Mouse (Mus musculus) megakaryocyte, embryonic 14.5 days (primary cell): Measurements from ENCODE around the gene Gm49339. TPM values are rescaled to one million over a fixed set of nuclear protein-coding genes. Genes with fewer than 3 reads are reported as not detected.

Source experiments
- H3K27me3 ChIP-seq: replicated peaks from 2 replicates; pipeline ENCODE3; 2012; ENCODE audit warnings: inconsistent platforms
- H3K36me3 ChIP-seq: replicated peaks from 2 replicates; pipeline ENCODE3; 2012; ENCODE audit warnings: low read length, inconsistent platforms, mixed read lengths
- H3K4me1 ChIP-seq: 2 replicates; pipeline ENCODE4 v1.6.1; 2012; ENCODE audit warnings: inconsistent platforms
- H3K4me3 ChIP-seq: replicated peaks from 2 replicates; pipeline ENCODE3; 2012; ENCODE audit warnings: moderate library complexity, mild to moderate bottlenecking, inconsistent platforms
- H3K9me3 ChIP-seq: 2 replicates; pipeline ENCODE4 v1.6.1; 2012; ENCODE audit warnings: inconsistent platforms
- FLI1 ChIP-seq: IDR thresholded peaks from 2 replicates; pipeline ENCODE4 v1.6.1; 2012; ENCODE audit warnings: low read length, inconsistent platforms, mixed read lengths
- GATA1 ChIP-seq: IDR thresholded peaks from 3 replicates; pipeline ENCODE4 v1.6.1; 2012; ENCODE audit warnings: mixed read lengths, low read length, inconsistent platforms, borderline replicate concordance
- polyA plus RNA-seq: library from polyadenylated mRNA; stranded (reverse); fragments of >175 nt; gene quantifications from 2 replicates; pipeline ENCODE4 v1.2.3, GENCODE M21; 2012; ENCODE audit warnings: low replicate concordance; ENCODE audit not compliant: insufficient read depth

Gm49339 gene
- polyA plus RNA-seq, 1 experiment, result 3.4 TPM

DNA sequence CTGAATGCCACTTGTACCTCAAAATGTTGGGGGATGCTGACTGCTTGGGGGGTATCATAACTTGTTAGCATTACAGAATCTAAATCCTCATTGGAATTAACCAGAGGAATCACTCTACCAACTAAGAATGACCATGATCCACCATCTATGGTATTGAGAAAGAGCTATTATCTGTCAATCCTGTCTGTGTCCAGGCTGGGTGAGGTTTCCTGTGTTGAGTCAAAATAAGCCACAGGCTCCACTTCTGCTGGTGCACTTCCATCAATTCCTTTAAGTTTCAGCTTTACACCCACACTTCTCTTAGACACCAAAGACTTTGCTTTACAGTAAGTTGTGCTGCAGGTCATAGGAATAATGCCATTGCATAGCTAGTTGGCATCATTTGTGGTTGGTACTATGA lies 41.0 kb downstream of the Gm49339 start:
- no peaks in the 10 kb centered on the region for H3K36me3 ChIP-seq
- H3K9me3 ChIP-seq, result no peaks in the 10 kb centered on the region
- TF ChIP-seq FLI1, result no peak
- no peak for TF ChIP-seq GATA1
- no peaks in the 10 kb centered on the region for H3K27me3 ChIP-seq
- peak overlapping the region; percentile 62 for H3K4me3 ChIP-seq
- H3K4me1 ChIP-seq, result peaks cover 48% of the 10 kb centered on the region

DNA sequence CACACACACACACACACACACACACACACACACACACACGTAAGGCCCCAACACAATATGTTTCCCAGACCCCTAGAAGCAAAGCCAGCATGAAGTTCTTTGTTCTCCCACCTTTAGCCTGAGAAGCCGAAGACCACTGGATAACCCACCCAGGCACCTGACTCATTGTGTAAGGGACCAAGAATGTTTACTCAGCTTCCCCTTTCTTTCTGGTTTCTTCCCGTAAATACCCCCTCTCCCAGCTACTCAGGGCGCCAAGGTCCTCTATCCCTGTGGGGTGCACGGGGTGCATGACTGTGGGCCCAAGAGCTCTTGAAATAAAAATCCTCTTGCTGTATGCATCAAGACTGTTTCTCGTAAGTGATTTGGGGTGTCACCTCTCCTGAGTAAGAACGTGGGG lies 45.7 kb downstream of the Gm49339 start:
- no peak for TF ChIP-seq GATA1
- H3K27me3 ChIP-seq, result no peaks in the 10 kb centered on the region
- H3K9me3 ChIP-seq, result peaks cover 4% of the 10 kb centered on the region; the same call in 1 of the 2 replicates
- H3K36me3 ChIP-seq, result peaks cover 6% of the 10 kb centered on the region
- H3K4me3 ChIP-seq, result no peak overlapping the region
- H3K4me1 ChIP-seq, result peaks cover 73% of the 10 kb centered on the region

DNA sequence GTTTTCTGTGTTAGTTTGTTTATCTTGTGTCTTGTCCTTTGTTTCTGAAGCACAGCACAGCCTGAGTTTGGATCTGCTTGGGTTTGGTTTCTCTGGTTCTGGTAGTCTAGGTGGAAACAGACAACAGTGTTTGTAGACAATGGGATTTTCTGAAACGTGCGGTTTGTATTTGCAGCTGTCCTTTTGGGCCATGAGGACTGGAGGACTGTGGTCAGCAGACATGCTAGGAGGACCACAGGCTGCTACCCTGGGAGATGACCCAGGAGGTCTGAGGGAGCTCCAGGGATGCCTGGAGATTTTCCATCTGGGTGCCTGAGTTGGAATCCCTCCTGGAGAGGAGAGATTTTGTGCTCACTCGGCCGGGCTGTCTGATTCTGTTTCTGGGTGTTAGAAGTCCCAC lies 46.2 kb downstream of the Gm49339 start:
- no peak for TF ChIP-seq FLI1
- no peak for TF ChIP-seq GATA1
- H3K4me3 ChIP-seq, result peak overlapping the region; percentile 59
- H3K4me1 ChIP-seq, result peaks cover 67% of the 10 kb centered on the region
- H3K9me3 ChIP-seq, result peaks cover 4% of the 10 kb centered on the region; the same call in 1 of the 2 replicates
- H3K27me3 ChIP-seq, result no peaks in the 10 kb centered on the region
- H3K36me3 ChIP-seq, result peaks cover 6% of the 10 kb centered on the region

DNA sequence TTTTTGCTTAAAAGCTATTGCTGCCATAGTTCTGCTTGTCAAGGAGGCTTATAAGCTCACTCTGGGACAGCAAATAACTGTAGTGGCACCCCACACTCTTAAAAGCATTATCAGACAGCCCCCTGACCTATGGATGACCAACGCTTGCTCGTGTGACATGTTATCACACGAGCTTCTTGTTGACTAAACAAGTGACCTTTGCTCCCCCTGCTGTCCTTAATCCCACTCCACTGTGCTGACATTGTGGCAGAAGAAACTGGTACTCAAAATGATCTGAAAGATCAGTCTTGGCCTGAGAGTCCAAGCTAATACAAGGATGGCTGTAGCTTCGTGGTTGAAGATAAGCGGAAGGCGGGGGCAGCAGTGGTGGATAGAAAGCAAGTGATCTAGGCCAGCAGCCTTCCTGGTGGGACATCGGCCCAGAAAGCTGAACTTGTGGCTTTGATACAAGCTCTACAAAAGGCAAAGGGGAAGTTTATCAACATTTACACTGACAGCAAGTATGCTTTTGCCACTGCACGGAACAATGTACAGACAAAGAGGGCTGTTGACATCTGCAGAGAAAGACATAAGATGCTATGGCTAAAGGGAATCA lies 48.5 kb downstream of the Gm49339 start:
- H3K4me3 ChIP-seq, result peak overlapping the region; percentile 74
- peaks cover 48% of the 10 kb centered on the region for H3K4me1 ChIP-seq
- no peaks in the 10 kb centered on the region for H3K27me3 ChIP-seq
- peaks cover 4% of the 10 kb centered on the region; the same call in 1 of the 2 replicates for H3K9me3 ChIP-seq
- TF ChIP-seq GATA1, result no peak
- no peak for TF ChIP-seq FLI1
- H3K36me3 ChIP-seq, result peaks cover 6% of the 10 kb centered on the region

DNA sequence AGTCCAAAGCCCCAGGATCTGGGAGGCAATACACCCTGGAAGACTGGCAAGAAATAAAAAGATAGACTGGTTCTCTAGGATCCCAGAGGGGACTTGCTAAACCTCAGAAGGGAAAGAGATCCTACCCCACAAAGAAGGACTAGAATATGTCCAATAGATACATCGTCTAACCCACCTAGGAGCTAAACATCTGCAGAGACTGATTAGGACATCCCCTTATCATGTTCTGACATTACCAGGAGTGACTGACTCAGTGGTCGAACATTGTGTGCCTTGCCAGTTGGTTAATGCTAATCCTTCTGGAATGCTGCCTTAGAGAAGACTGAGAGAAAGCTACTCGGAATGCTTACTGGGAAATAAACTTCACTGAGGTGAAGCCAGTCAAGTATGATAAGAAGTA lies 49.1 kb downstream of the Gm49339 start:
- Histone ChIP-seq H3K4me3 (peak overlapping the region; percentile 74), H3K9me3 (peaks cover 4% of the 10 kb centered on the region; the same call in 1 of the 2 replicates), H3K4me1 (peaks cover 48% of the 10 kb centered on the region), H3K27me3 (no peaks in the 10 kb centered on the region), H3K36me3 (peaks cover 6% of the 10 kb centered on the region)
- no peak for TF ChIP-seq GATA1
- TF ChIP-seq FLI1, result no peak

DNA sequence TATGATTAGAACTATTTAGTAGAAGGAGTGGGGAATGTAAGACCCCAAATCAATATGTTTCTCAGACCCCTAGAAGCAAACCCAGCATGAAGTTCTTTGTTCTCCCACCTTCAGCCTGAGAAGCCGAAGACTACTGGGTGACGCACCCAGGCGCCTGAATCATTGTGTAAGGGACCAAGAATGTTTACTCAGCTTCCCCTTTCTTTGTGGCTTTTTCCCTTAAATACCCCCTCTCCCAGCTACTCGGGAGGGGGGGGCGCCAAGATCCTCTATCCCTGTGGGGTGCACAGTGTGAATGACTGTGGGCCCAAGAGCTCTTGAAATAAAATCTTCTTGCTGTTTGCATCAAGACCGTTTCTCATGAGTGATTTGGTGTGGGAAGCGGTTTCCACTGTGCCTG lies 50.4 kb downstream of the Gm49339 start:
- peaks cover 4% of the 10 kb centered on the region; the same call in 1 of the 2 replicates for H3K9me3 ChIP-seq
- H3K4me1 ChIP-seq, result peaks cover 48% of the 10 kb centered on the region
- peaks cover 6% of the 10 kb centered on the region for H3K36me3 ChIP-seq
- H3K27me3 ChIP-seq, result no peaks in the 10 kb centered on the region
- H3K4me3 ChIP-seq, result no peak overlapping the region
- no peak for TF ChIP-seq GATA1
- no peak for TF ChIP-seq FLI1

Other genes starting within 250 kb of the Gm49339 start
- gene Lilr4b, start within 50 bp of the Gm49339 start, polyA plus RNA-seq, result 12.6 and 37.6 TPM in 2 replicates
- 9.5 and 63.1 TPM in 2 replicates for gene Lilrb4a, start 10.3 kb downstream of the Gm49339 start, polyA plus RNA-seq
- not detected in 2 replicates for gene Fam162b, start 109.9 kb downstream of the Gm49339 start, polyA plus RNA-seq
- not detected in 2 replicates for gene Gprc6a, start 150.8 kb downstream of the Gm49339 start, polyA plus RNA-seq
- not detected in 2 replicates for gene Rfx6, start 197.1 kb downstream of the Gm49339 start, polyA plus RNA-seq